Mouse (Mus musculus): Measurements from ENCODE around the gene Vwc2. TPM values are rescaled to one million over a fixed set of nuclear protein-coding genes. Genes with fewer than 3 reads are reported as not detected.

Gene Vwc2
- polyA plus RNA-seq, 1 experiment from 2014 or later = 1.0 TPM

GRCm38 (mm10) chr11:11114234-11115030, 409 bp downstream of the Vwc2 start:
- Histone ChIP-seq H3K36me3 (ENCODE audit: control insufficient read depth, insufficient read depth, low read length) (no peaks in the 10 kb centered on the region), H3K4me3 (ENCODE audit: low read depth, low read length) (peak overlapping the region; percentile 36), H3K27ac (ENCODE audit: low read depth, low read length) (no peak overlapping the region), H3K4me2 (replicated peaks; ENCODE audit: low read depth, low read length) (peak overlapping the region; percentile 84), H3K9me3 (ENCODE audit: control insufficient read depth, low read length) (no peaks in the 10 kb centered on the region), H3K9ac (ENCODE audit: low read depth, low read length) (no peak overlapping the region), H3K4me1 (replicated peaks; ENCODE audit: control insufficient read depth, insufficient read depth, low read length) (peaks cover 7% of the 10 kb centered on the region; the same call in 1 of the 2 replicates), H3K27me3 (ENCODE audit: control insufficient read depth, insufficient read depth, low read length) (peaks cover 54% of the 10 kb centered on the region)
- DNase-seq (ENCODE audit: low spot score) (peak; percentile 39), ATAC-seq (ENCODE audit: low FRiP score) (peak; percentile 36)
- under 1% methylated on average over 34 of the region's 34 CpGs for WGBS

GRCm38 (mm10) chr11:11115031-11115647, 1.1 kb downstream of the Vwc2 start:
- Histone ChIP-seq H3K4me1 (replicated peaks; ENCODE audit: control insufficient read depth, insufficient read depth, low read length) (peaks cover 7% of the 10 kb centered on the region; the same call in 1 of the 2 replicates), H3K27ac (ENCODE audit: low read depth, low read length) (no peak overlapping the region), H3K27me3 (ENCODE audit: control insufficient read depth, insufficient read depth, low read length) (peaks cover 54% of the 10 kb centered on the region), H3K36me3 (ENCODE audit: control insufficient read depth, insufficient read depth, low read length) (no peaks in the 10 kb centered on the region), H3K4me2 (replicated peaks; ENCODE audit: low read depth, low read length) (peak overlapping the region; percentile 84), H3K9ac (ENCODE audit: low read depth, low read length) (no peak overlapping the region; the same call in 1 of the 2 replicates), H3K9me3 (ENCODE audit: control insufficient read depth, low read length) (no peaks in the 10 kb centered on the region), H3K4me3 (ENCODE audit: low read depth, low read length) (peak overlapping the region; percentile 48)
- DNase-seq (ENCODE audit: low spot score) (no peak), ATAC-seq (ENCODE audit: low FRiP score) (peak; percentile 13; the same call in 1 of the 2 replicates)
- WGBS = 1% methylated on average over 17 of the region's 17 CpGs

GRCm38 (mm10) chr11:11115648-11116590, 1.9 kb downstream of the Vwc2 start:
- H3K27me3 ChIP-seq (ENCODE audit: control insufficient read depth, insufficient read depth, low read length) = peaks cover 54% of the 10 kb centered on the region
- peak overlapping the region; percentile 84 for H3K4me2 ChIP-seq (replicated peaks; ENCODE audit: low read depth, low read length)
- ATAC-seq (ENCODE audit: low FRiP score) (peak; percentile 81), DNase-seq (ENCODE audit: low spot score) (peak; percentile 68)
- H3K36me3 ChIP-seq (ENCODE audit: control insufficient read depth, insufficient read depth, low read length) = no peaks in the 10 kb centered on the region
- under 1% methylated on average over 83 of the region's 93 CpGs for WGBS
- H3K4me1 ChIP-seq (replicated peaks; ENCODE audit: control insufficient read depth, insufficient read depth, low read length) = peaks cover 7% of the 10 kb centered on the region; the same call in 1 of the 2 replicates
- H3K9ac ChIP-seq (ENCODE audit: low read depth, low read length) = peak overlapping the region; percentile 40; the same call in 1 of the 2 replicates
- peak overlapping the region; percentile 48 for H3K4me3 ChIP-seq (ENCODE audit: low read depth, low read length)
- H3K9me3 ChIP-seq (ENCODE audit: control insufficient read depth, low read length) = no peaks in the 10 kb centered on the region
- no peak overlapping the region for H3K27ac ChIP-seq (ENCODE audit: low read depth, low read length)

- peak overlapping the region; percentile 48 for H3K4me3 ChIP-seq (ENCODE audit: low read depth, low read length)
- ATAC-seq (ENCODE audit: low FRiP score) (no peak), DNase-seq (ENCODE audit: low spot score) (no peak)
- H3K27ac ChIP-seq (ENCODE audit: low read depth, low read length) = no peak overlapping the region
- peaks cover 7% of the 10 kb centered on the region; the same call in 1 of the 2 replicates for H3K4me1 ChIP-seq (replicated peaks; ENCODE audit: control insufficient read depth, insufficient read depth, low read length)
- no peak overlapping the region for H3K9ac ChIP-seq (ENCODE audit: low read depth, low read length)
- H3K27me3 ChIP-seq (ENCODE audit: control insufficient read depth, insufficient read depth, low read length) = peaks cover 54% of the 10 kb centered on the region
- WGBS = 6% methylated on average over 3 of the region's 3 CpGs
- H3K36me3 ChIP-seq (ENCODE audit: control insufficient read depth, insufficient read depth, low read length) = no peaks in the 10 kb centered on the region
- no peaks in the 10 kb centered on the region for H3K9me3 ChIP-seq (ENCODE audit: control insufficient read depth, low read length)
- peak overlapping the region; percentile 84 for H3K4me2 ChIP-seq (replicated peaks; ENCODE audit: low read depth, low read length)
Measured at GRCm38 (mm10) chr11:11116736-11117135, 2.7 kb downstream of the Vwc2 start.

GRCm38 (mm10) chr11:11122866-11123265, 8.8 kb downstream of the Vwc2 start:
- Histone ChIP-seq H3K36me3 (ENCODE audit: control insufficient read depth, insufficient read depth, low read length) (no peaks in the 10 kb centered on the region), H3K27me3 (ENCODE audit: control insufficient read depth, insufficient read depth, low read length) (peaks cover 1% of the 10 kb centered on the region; the same call in 1 of the 2 replicates), H3K9me3 (ENCODE audit: control insufficient read depth, low read length) (no peaks in the 10 kb centered on the region), H3K4me2 (replicated peaks; ENCODE audit: low read depth, low read length) (no peak overlapping the region), H3K27ac (ENCODE audit: low read depth, low read length) (no peak overlapping the region), H3K4me1 (replicated peaks; ENCODE audit: control insufficient read depth, insufficient read depth, low read length) (no peaks in the 10 kb centered on the region), H3K9ac (ENCODE audit: low read depth, low read length) (no peak overlapping the region), H3K4me3 (ENCODE audit: low read depth, low read length) (no peak overlapping the region)
- 89% methylated on average over 4 of the region's 4 CpGs for WGBS
- DNase-seq (ENCODE audit: low spot score) (no peak), ATAC-seq (ENCODE audit: low FRiP score) (no peak)

- 61% methylated on average over 14 of the region's 14 CpGs for WGBS
- Histone ChIP-seq H3K9ac (ENCODE audit: low read depth, low read length) (no peak overlapping the region), H3K27me3 (ENCODE audit: control insufficient read depth, insufficient read depth, low read length) (no peaks in the 10 kb centered on the region), H3K36me3 (ENCODE audit: control insufficient read depth, insufficient read depth, low read length) (no peaks in the 10 kb centered on the region), H3K4me1 (replicated peaks; ENCODE audit: control insufficient read depth, insufficient read depth, low read length) (no peaks in the 10 kb centered on the region), H3K4me2 (replicated peaks; ENCODE audit: low read depth, low read length) (no peak overlapping the region), H3K27ac (ENCODE audit: low read depth, low read length) (no peak overlapping the region), H3K4me3 (ENCODE audit: low read depth, low read length) (no peak overlapping the region), H3K9me3 (ENCODE audit: control insufficient read depth, low read length) (no peaks in the 10 kb centered on the region)
- peak; percentile 84 for ATAC-seq (ENCODE audit: low FRiP score)
- DNase-seq (ENCODE audit: low spot score) = peak; percentile 67
Measured at GRCm38 (mm10) chr11:11131414-11132077, 17.5 kb downstream of the Vwc2 start.

GRCm38 (mm10) chr11:11140622-11141021, 26.6 kb downstream of the Vwc2 start:
- Histone ChIP-seq H3K4me1 (replicated peaks; ENCODE audit: control insufficient read depth, insufficient read depth, low read length) (no peaks in the 10 kb centered on the region), H3K4me3 (ENCODE audit: low read depth, low read length) (no peak overlapping the region), H3K9ac (ENCODE audit: low read depth, low read length) (no peak overlapping the region), H3K27ac (ENCODE audit: low read depth, low read length) (no peak overlapping the region), H3K27me3 (ENCODE audit: control insufficient read depth, insufficient read depth, low read length) (no peaks in the 10 kb centered on the region), H3K9me3 (ENCODE audit: control insufficient read depth, low read length) (no peaks in the 10 kb centered on the region), H3K4me2 (replicated peaks; ENCODE audit: low read depth, low read length) (no peak overlapping the region), H3K36me3 (ENCODE audit: control insufficient read depth, insufficient read depth, low read length) (no peaks in the 10 kb centered on the region)
- no peak for DNase-seq (ENCODE audit: low spot score)
- ATAC-seq (ENCODE audit: low FRiP score) = no peak

- DNase-seq (ENCODE audit: low spot score) = peak; percentile 25
- H3K9me3 ChIP-seq (ENCODE audit: control insufficient read depth, low read length) = no peaks in the 10 kb centered on the region
- H3K4me3 ChIP-seq (ENCODE audit: low read depth, low read length) = no peak overlapping the region
- no peak overlapping the region for H3K9ac ChIP-seq (ENCODE audit: low read depth, low read length)
- H3K4me2 ChIP-seq (replicated peaks; ENCODE audit: low read depth, low read length) = no peak overlapping the region
- no peaks in the 10 kb centered on the region for H3K4me1 ChIP-seq (replicated peaks; ENCODE audit: control insufficient read depth, insufficient read depth, low read length)
- H3K27me3 ChIP-seq (ENCODE audit: control insufficient read depth, insufficient read depth, low read length) = no peaks in the 10 kb centered on the region
- no peak overlapping the region for H3K27ac ChIP-seq (ENCODE audit: low read depth, low read length)
- no peak for ATAC-seq (ENCODE audit: low FRiP score)
- 54% methylated on average over 1 of the region's 1 CpGs for WGBS
- no peaks in the 10 kb centered on the region for H3K36me3 ChIP-seq (ENCODE audit: control insufficient read depth, insufficient read depth, low read length)
Measured at GRCm38 (mm10) chr11:11152681-11153080, 38.7 kb downstream of the Vwc2 start.

Data from hindbrain, embryonic 11.5 days (tissue).